Mouse (Mus musculus) 3134 (cell line): ENCODE measurements around the gene Pde6g.
"Not testable (repeated sequence)": the region's sequence is repeated elsewhere in the genome, so short reads cannot be mapped to it uniquely, and the experiment has no call there.

Source experiments
- DNase-seq: peaks from one replicate; pipeline ENCODE4 v3.0.0-alpha.2; 2011; ENCODE audit warnings: low spot score; ENCODE audit not compliant: insufficient read length; ENCODE audit errors: extremely low read depth

The Pde6g gene

DNA sequence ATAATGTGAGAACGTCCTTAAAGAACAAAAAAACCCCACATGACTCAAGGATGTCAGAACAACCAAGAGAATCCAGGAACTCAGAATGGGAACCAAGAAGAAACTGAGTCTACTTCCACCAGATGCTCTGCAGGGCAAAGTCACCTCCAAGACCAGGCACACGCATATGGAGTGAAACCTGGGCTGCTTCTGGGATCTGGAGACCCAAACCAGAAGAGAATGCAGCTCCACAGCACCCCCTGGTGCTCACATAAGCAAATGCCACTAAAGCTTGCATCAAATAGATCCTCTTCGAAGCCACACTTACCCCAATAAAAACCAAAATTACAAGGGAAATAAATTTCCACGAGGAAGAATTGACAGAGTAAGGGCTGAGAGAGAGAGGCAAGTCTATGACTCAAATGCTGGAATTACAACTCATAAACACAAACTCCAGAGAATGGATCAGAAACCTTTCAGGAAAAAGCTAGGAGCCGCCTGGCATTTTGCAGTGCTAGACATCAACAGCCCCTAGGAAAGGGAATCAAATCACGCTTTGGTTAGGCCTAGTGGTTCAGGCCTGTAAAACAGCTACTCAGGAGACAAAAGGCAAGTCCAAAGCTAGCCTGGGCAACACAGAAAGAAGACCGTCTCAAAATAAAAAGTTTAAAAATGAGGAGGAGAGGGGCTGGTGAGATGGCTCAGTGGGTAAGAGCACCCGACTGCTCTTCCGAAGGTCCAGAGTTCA, 29.6 kb downstream of the Pde6g start:
- DNase-seq: no peak

DNA sequence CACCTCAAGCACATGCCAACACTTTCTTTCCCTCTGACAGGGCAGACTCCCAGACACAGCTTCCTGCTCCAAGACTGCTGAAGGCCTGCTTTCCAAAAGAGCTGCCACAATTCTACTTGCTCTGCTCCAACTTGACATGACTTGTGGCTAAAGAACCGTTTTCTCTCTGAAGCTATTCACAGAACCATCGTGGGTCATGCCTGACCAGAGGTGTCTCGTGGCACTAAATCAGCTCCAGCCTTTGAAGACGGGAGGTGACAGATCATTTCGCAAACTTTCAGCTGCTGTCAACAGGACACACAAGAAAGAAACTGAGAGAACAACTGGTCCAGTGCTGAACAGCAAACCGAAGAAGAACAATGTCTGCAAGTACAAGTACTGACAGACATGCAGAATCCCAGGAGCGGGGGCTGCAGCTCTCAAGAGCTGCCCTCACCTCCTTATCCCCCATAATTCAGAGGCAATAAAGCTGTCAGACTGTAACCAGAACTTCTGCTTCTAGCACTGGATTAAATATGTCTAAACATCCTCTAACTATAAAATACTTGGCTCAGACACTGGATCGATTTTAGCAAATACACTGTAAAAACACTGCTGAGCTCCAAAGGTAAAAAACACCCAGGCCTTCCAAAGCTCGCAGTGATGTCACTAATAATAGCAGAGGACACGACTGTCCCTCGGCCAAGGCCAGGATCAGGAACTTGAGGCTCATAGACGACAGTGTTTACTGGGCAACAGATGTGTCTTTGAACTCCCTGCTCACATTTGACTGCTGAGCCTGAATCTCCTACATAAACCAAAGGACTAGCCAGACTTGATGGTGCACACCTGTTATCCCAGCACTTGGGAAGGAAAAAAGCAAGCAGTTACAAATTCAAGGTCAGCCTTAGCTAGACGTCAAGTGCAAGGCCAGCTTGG, 30.4 kb downstream of the Pde6g start:
- no peak for DNase-seq

DNA sequence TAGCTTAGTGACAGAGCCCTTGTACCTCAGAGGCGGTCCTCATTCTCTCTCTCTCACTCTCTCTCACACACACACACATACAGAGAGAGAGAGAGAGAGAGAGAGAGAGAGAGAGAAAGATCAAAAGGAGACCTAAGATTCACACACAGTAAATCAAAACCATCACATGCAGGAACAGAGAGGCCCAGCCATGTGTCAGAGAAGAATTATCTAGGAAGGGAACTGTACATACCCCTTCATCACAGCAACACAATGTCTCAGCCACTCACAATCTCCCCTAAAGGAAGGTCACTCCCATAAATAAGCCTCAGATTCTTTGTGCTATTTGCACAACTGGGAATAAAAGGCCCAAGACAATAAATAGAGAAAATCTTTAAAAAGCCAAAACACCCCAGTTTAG, 34.7 kb downstream of the Pde6g start:
- no peak for DNase-seq

DNA sequence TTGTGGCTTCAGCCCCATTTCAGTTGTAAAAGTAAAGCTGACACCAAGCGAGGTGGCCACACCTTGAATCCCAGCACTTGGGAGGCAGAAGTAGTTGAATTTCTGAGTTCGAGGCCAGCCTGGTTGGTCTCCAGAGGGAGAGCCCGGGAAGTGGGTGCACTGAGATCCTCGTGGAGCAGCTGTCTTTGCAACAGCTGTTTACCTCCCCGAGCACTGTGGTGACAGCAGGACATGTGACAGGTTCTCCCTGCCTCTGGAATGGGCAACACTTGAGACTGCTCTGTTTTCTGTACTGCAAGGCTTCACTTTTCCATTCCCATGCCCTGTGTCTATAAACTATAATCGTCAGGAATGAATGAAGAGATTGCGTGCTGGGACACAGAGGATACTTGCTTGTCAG, 35.4 kb downstream of the Pde6g start:
- no peak for DNase-seq

DNA sequence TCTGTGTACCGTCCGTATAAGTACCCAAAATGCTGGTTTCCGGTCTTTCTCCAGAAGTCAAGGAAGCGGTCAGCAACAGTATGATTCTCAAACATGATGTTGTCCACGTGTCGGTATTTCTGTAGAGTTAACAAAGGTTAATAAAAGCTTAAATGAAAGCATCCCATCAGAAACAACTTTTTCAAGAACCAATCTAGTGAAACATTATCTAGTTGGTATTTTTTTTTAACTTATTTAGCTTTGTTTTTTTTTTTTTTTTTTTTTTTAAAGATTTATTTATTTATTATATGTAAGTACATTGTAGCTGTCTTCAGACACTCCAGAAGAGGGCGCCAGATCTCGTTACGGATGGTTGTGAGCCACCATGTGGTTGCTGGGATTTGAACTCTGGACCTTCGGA, 39.7 kb downstream of the Pde6g start:
- DNase-seq: not testable (repeated sequence)

DNA sequence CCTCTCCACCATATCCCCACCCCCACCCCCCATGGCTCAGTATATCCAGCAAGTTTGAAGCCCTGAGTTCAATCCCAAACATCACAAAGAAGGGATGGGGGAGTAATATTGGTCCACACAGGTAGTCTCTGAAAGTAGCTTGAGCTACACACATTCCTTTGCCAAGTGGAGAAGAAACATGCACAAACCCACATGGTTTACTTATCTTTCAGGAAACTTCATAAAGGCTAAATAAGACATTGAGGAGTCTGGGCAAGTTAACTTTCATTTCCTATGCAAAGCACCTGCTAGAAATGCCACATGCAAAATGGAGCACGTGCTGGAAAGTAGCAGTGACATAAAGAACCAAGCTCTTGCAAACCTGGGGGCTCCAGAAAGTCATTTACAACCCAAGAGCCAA, 46.9 kb downstream of the Pde6g start:
- no peak for DNase-seq

DNA sequence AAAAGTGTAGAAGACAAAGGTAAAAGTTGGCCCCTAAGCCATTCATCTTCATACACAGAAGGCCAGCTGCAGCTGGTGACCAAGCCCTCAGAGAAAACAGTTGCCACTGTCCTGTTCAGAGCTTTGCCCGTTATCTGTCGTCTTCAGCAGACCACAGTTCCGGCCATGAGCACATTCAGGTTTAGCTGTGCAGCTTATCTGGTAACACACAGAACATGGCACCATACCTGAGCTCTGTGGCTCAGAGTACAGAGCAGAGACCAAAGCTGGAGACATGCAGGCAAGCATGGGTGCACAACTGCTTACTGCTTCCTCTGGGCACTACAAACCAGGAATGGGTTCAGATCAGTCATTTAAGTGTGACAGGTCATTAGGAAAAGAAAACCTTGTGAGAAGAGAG, 47.4 kb downstream of the Pde6g start:
- DNase-seq: no peak

DNA sequence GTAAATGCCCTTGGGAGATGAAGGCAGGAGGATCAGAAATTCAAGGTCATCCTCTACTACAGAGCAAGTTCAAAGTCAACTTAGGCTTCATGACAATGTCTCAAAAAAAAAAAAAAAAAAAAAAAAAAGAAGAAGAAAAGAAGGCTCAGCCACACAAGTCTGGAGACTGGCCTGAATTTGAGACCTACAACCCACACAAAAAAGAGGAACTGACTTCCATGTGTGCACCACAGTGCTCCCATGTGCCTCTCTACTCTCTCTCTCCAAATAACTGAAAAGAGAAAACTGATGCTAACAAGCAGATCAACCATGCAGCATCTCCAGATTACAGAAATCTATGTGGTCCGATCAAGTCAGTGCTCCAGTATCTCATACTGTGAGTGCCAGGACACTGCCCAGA, 48.5 kb downstream of the Pde6g start:
- no peak for DNase-seq

DNA sequence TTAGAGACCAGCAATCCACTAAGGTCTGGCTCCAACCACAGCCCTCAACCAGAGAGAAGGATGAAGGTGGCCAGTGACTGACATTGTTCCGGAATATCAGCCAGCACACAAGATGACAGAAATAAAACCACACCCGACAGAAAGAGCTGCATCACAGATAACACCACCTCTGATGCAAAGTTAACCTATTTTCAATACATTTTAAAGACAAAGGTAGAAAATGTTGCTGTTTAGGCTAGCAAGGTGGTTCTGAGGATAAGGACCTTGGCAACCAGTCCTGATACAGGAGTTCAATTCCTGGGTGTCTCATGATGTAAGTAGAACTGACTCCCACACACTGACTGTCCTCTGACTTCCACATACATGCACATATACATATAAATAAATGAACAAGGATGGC, 54.0 kb downstream of the Pde6g start:
- DNase-seq: no peak
